Mouse (Mus musculus): ENCODE measurements around the gene Adar. TPM values are rescaled to one million over a fixed set of nuclear protein-coding genes. Genes with fewer than 3 reads are reported as not detected.
"Not testable (repeated sequence)": the region's sequence is repeated elsewhere in the genome, so short reads cannot be mapped to it uniquely, and the experiment has no call there.

The Adar gene
- total RNA-seq, 2 experiments from 2014 or later: 3.2 to 3.3 TPM

DNA sequence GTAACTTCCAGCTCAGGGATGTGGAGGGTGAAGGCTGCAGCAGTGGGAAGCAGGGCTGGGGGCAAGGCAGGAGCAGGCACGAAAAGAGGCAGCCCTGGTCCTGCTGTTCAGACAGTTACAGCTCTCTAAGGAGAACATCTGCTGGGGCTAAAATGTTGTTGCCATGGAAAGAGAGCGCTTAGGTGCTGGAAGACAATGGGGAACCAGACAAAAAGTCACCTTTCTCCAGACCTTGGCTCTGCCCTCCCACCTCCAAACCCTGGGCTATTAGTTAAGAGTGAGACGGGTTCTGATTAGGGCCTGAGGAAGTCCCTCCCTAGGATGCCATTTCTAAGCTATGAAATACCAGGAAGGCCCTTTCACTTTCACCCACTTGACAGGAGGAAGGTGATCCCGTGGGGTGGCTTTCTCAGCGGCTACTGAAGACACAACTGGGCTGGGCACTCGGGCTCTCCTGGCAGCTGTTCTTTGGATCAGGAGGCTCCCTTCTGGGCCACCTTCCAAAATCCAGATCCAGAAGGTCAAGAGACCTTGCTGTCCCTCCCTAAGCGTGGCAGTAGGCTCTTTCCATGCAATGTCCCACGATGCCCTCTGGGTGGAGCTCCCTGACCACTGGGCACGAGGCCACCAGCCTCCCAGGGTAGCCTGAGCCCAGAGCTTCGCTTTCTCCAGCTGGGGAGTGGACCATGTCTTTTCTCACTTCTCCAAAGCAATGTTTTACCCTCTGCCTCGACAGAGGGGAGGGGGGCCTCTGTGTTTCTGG is 70.3 kb downstream of the Adar start:
- DNase-seq: peak; percentile 82 to 85
- intact Hi-C loops (cut with DNase I): loop anchor here (10.0 kb wide), 1 partner anchor 180 kb away; the partner anchor contains the start of gene Atp8b2

- intact Hi-C loops (cut with DNase I): loop anchor here (2.0 to 10.0 kb wide), 2 partner anchors 71 to 179 kb away; partner anchors contain the start of gene Atp8b2
These were observed 71.5 kb downstream of the Adar start for GRCm38 (mm10) chr3:89786275-89786674.

GRCm38 (mm10) chr3:89788680-89789352 is 74.0 kb downstream of the Adar start:
- intact Hi-C loops (cut with DNase I): loop anchor here (10.0 kb wide), 1 partner anchor 176 kb away; the partner anchor contains the start of gene Atp8b2

More at GRCm38 (mm10) chr3:89786275-89786674, 71.5 kb downstream of the Adar start:
- DNase-seq: no peak

GRCm38 (mm10) chr3:89794616-89795015 is 79.8 kb downstream of the Adar start:
- intact Hi-C loops (cut with DNase I): no loop called here

More at GRCm38 (mm10) chr3:89788680-89789352, 74.0 kb downstream of the Adar start:
- no peak for DNase-seq

DNA sequence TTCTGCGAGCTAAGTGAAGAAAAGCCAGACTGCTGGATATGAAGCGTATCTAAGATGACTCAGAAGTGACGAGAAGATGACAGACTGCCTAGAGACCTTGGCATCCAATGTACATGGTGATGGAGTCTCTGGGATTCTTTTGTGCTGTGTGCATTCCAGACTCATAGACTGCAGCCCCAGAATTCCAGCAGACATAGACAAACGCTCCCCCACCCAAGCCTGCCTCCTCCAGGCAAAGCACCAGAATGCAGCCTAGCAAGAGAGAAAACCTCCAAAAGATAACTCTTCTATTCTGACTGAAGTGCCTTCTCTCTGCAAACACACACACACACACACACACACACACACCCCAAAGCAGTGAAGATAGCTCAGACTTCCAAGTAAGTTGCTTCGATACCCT is 80.9 kb downstream of the Adar start:
- no peak for DNase-seq
- intact Hi-C loops (cut with DNase I): no loop called here

More at GRCm38 (mm10) chr3:89794616-89795015, 79.8 kb downstream of the Adar start:
- no peak for DNase-seq

DNA sequence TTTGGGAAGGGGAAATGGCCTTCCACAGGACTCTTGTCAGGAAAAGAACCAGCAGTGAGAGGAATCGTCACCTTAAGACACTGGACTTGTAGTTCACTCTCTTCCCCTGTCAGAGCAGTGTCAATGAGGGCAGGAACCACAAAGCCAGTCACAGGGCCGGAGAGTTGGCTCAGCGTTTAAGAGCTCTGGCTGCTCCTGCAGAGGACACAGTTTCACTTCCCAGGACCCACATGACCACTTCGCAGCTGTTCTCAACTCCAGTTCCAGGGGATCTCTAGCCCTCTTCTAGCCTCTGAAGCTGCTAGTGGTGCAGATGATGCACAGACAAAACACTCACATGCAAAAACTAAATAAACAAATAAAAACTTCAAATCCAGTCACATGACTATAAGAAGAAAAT is 81.5 kb downstream of the Adar start:
- intact Hi-C loops (cut with DNase I): no loop called here
- DNase-seq: no peak

GRCm38 (mm10) chr3:89798518-89798917 is 83.7 kb downstream of the Adar start:
- intact Hi-C loops (cut with DNase I): no loop called here
- no peak for DNase-seq

DNA sequence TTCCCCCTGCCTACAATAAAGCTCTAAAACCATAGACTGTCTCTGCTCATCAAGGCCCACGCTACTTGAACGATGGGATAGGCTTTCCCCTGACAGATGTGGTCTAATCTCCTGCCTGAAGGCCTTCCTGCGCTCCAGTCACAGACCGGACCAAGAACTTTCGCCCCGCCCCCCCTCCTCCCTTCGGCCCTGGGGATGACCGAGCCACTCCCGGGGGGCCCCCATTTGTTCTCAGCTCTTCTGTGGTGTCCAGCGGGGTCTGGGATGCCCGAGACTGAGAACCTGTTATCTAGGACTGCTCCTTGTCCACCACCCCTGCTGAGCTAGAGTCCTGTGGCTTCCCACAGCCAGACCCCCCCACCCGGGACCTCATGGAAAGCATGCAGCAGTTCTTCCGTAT is 84.7 kb downstream of the Adar start:
- DNase-seq: no peak
- intact Hi-C loops (cut with DNase I): no loop called here

- intact Hi-C loops (cut with DNase I); DNase-seq: not testable (repeated sequence)
These were observed 85.3 kb downstream of the Adar start for GRCm38 (mm10) chr3:89800078-89800477.

GRCm38 (mm10) chr3:89800774-89801506 is 86.1 kb downstream of the Adar start:
- intact Hi-C loops (cut with DNase I): no loop called here
- no peak for DNase-seq

DNA sequence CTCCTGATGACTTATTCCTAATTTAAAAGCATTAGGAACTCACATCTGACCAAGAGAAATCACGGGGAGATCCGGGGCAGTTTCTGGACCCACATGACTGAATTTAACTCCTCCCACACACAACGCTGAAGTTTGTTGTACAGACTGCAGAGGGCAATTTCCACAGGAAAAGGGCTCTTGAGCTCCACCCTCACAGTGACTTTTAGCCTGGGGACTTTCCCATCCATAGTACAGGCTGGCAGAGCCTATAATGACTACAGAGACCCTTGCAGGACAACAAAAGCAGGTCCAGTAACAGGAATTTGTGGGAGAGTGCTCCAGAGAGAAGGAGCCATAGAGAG is 86.7 kb downstream of the Adar start:
- intact Hi-C loops (cut with DNase I): no loop called here
- DNase-seq: no peak

DNA sequence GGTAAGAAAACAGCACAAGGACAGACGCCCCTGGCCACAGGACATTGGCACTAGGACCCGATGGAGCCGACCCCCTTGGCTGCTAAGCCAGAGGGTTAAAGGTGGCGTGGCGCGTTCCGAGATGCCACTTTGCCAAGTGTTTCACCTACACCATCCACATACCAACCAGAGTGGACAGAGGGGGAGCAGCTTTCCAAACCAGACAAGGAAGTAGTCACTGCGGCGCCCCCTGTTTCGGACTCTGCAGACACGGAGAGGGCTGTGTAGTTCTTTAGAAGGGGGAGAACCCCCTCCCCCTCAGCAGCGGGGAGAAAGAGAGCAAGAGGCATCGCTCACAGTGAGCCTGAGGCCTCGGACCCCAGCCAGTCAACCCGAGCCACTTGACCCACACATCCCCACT is 88.1 kb downstream of the Adar start:
- no peak for DNase-seq
- intact Hi-C loops (cut with DNase I): no loop called here

Other genes with a start within 250 kb of the Adar start
- 1 to 10 TPM; 1.6 to 2.0 TPM for gene Kcnn3, start 194.9 kb upstream of the Adar start, total RNA-seq (2021)
- under 1 TPM; 0.08 to 0.10 TPM for gene Chrnb2, start 49.6 kb downstream of the Adar start, total RNA-seq (2021)
- gene Ube2q1, start 58.6 kb downstream of the Adar start, total RNA-seq (2021): 10 to 100 TPM; 12.5 to 13.7 TPM
- 1 to 10 TPM; 3.7 to 4.6 TPM for gene She, start 116.3 kb downstream of the Adar start, total RNA-seq (2021)
- 1 to 10 TPM; 4.4 to 4.8 TPM for gene Il6ra, start 198.2 kb downstream of the Adar start, total RNA-seq (2021)
- gene Atp8b2, start 248.5 kb downstream of the Adar start, total RNA-seq (2021): 10 to 100 TPM; 12.5 to 15.3 TPM

All from gastrocnemius, postnatal 36 days (tissue).